Mouse (Mus musculus) mammary gland, adult 2 months (tissue): ENCODE results near the gene Ruvbl2. TPM values are rescaled to one million over a fixed set of nuclear protein-coding genes. Genes with fewer than 3 reads are reported as not detected.

Experiments
- polyA plus RNA-seq: library from polyadenylated mRNA; depleted of rRNA; stranded (reverse); fragments of >200 nt; gene quantifications from 2 replicates; pipeline ENCODE4 v1.2.3, GENCODE M21; 2012; ENCODE audit warnings: low replicate concordance; rRNA removed

The Ruvbl2 gene
- 51.4 and 66.8 TPM in 2 replicates for polyA plus RNA-seq

DNA sequence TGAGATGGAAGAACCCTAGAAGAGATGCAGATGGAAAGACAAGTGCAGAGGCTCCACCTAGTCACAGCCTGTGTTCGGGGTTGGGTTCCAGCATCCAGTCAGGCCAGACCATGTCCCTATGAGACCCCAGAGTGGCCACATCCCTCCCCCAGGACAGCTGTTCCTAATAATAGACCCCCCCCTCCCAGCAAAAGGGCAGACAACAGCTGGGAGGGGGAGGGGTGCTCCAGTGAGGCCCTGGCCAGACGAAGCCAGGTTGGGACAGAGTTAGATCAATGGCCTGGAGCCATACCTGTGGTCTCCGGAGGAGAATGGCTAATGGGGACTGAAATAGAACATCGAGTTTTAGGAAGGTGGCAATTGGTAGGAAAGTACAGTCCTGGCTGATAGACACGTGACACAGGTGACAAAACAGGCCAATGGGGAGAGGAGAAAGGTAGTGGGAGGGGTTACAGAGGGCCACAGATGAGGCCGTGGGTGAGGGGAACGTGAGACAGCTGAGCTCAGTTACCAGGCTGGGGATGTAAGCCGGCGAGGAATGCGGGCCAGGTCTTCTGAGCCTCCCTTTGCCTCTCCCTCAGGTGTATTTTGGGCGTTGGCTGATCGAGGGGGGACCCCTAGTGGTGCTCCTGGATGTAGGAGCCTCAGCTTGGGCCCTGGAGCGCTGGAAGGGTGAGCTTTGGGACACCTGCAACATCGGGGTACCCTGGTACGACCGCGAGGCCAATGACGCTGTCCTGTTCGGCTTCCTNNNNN lies at the start of gene Ruvbl2:
Ruvbl2 (minus strand) TSS at position 576 of the 756 bp plus-strand sequence.

DNA sequence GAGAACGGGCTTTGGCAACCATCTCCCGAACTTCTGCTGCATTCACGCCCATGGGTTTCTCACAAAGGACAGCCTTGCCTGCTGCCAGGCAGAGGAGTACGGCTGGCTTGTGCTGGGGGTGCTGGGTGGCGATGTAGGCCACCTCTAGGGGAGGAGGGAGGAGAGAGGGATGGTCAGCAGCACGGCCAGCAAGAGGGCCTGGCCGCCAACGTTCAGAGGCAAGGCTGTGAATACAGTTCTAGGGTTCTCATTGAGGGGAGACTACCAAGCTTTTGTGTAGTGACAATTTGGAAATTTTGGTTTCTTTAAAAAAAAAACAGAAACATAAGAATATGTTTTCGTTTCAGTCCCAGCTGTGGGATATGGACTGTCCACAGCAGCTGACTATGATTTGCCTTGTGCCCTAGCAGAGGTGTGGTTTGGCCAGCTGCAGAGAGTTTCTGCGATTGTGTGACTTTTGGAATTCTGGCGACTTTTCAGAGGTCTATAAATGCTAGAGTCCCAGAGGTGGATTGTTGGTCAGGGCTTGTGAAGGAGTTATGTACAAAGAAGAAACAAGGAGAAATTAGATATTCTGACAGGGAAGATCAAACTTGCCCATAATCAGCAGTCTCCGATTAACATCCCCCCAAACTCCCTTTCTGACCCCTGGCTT lies 49.0 kb upstream of the Ruvbl2 start, which contains the start of gene Gm45808:
Gm45808 (minus strand) TSS at position 51 of the 655 bp plus-strand sequence.

DNA sequence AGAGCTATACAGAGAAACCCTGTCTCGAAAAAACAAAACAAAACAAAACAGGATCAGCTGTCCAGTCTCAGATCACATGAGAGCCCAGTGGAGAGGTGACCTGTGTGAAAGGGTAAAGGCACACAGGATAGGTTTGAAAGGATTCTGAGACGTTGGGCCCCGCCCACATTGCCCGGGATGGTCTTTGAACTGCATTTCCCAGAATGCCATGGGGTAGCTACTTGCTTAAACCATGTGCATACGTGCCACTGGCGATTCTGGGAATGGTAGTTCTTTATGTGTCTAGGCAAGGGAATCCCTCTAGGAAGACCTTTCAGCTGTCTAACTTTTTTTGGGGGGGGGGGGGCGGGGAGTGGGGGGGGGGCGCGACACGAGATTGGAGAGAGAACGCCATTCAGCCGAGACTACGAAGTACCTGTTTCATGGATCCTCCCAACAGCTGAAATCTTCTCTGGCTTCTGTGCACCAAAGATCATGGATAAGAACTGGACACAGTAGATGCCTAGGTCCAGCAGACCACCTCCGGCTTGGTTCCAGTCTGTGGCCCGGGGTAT lies 43.6 kb upstream of the Ruvbl2 start, which contains the start of gene Tulp2:
Tulp2 (plus strand) TSS at position 504 of the 554 bp plus-strand sequence.

GRCm38 (mm10) chr7:45466283-45467089 lies 28.6 kb upstream of the Ruvbl2 start, which contains the start of gene Bax:
TSS of gene Bax (minus strand) at chr7:45466898.

DNA sequence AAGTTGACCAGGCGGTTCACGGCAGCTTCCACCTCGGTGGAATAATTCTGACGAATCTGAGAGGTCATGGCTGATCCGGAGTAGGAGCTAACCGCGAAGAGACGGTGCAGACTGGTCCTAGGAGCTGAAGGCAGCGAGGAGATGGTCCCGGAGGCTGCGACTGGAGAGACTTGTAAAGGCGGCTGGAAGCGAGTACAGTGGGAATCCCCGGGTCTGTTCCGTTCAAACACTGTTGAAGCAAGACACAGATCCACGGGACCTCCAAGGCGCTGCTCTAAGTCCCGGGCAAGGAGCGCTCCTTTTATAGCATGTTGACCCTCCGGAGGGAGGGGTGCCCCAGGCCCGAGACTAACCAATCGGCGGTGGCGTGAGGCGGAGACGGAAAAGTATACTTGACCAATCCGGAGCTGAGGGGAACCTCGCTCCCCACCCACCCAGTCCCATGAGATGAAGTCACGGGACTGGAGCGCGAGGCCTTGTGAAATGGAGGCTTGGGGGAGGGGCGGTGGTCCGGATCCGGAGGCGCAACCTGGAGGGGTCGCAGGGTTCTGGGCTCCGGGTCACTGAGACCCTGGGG lies 21.8 kb upstream of the Ruvbl2 start, which contains the start of gene Ftl1:
Ftl1 (minus strand) TSS at position 321 of the 577 bp plus-strand sequence.

DNA sequence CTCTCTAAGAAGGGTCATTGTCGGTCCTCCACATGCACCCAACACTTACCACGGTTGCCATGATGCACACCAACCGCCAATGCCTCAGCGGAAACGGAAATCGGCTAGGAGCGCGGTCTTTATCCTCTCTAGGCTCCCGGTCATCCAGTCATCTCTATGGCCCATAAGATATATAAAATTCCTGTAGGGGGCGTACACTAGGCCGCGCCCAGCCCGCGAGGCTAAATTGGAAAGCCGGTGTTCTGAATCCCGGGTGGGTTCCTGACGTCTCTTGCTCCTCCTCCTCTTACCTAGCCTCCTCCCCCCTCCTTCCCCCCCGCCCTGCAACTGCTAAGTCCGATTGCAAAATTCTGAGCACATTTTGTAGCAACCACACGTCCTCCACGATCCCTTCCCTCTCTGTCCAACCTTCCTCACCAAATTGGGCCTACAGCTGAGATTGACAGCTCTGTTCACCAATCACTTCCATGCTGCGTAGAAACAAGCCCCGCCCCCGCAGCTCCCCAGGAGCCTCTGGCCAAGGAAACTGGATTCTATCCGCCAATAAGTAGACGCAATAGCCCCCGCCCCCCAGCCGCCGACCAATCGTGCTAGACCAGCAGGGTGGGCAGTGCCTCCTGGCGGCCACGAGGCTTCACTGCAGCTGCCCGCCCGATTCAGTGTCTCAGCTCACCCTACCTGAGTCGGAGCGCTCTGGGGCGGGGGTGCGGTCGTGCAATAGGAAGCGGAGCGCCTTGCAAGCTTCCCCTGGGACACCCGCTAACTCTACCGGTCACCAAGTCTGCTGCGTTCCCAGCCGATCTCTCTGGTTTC lies 3.5 kb downstream of the Ruvbl2 start, which contains the start of gene Gys1:
Gys1 (plus strand) TSS at position 642 of the 813 bp plus-strand sequence.

GRCm38 (mm10) chr7:45420615-45420919 lies 17.3 kb downstream of the Ruvbl2 start, which contains the start of gene Lhb:
TSS of gene Lhb (plus strand) at chr7:45420820.

DNA sequence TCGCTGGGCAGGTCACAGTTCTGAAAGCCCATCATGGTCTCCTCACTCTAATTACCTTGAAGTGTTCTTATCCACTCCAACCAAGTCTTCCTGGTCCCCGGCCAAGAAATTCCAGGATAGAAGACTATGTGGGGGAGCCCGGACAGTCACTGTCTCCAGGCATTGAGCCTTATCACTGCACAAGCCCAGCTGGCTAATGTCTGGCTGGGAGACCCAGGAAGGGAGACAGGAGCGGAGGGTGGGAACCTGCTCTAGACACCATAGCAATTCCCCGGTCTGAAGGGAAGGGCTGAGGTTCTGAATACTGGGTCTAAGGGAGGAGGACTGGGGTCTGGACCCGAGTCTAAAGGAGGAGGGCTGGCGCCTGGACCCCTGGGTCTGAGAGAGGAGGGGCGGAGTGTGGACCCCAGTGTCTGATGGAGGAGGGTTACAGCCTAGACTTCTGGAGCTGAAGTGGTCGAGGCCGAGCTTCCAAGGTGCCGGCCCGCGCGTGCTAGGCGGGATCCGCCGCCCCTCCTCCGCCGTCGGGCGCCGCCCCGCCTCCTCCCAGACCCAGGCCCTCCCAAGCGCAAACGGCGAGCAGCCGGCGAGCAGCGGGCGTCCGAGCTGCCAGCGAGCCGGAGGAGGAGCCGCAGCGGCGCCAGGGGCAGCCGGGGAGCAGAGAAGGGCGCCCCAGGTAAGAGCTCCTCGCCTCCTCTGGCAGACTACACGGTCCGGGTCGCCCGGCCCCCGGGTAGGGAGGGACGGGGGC lies 24.6 kb downstream of the Ruvbl2 start, which contains the start of gene Ntf5:
Ntf5 (plus strand) TSS at position 583 of the 751 bp plus-strand sequence.

DNA sequence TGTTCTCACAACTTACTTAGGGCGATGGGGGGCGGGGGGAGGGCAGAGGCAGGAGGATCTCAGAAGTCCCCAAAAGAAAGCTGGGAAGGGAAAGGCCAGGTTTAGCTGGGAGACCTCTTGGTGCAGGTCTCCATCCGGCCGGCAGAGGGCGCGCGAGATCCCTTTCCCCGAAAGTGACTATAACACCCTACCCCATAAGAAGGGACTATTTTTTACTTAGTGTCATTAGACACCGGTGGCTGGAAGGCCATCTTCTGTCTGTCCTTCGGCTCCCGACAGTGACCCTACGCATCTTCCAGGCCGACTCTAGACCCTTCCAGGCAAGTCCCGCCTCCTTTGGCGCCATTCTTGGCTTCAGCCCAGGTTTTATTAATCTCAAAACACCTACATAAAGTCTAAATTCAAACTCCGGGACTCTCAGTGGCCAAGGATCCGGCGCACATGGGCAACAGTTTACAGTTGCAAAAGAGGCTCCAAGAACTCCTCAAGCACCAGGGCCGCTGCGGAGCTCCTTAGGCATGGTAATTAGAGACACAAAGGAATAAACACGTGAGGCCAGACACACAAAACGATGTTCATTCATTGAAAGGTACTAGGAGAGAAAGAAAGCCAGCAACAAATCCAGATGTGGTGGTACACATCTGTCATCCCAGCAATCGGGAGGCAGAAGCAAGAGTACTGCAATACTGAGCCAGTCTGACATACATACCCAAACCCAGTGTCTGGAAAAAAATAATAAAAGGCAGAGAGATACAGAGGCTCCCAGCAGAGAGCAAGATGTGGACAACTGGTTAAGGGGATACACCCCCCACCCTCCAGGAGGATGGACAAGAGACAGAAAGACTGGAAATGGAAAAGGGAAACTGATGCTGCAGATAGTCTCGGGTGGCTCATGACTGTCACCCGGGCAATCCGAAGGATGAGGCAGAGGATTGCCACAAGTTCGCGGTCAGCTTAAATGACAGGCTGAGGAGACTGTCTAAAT lies 32.5 kb downstream of the Ruvbl2 start, which contains the start of gene Kcna7:
Kcna7 (plus strand) TSS at position 563 of the 985 bp plus-strand sequence.

DNA sequence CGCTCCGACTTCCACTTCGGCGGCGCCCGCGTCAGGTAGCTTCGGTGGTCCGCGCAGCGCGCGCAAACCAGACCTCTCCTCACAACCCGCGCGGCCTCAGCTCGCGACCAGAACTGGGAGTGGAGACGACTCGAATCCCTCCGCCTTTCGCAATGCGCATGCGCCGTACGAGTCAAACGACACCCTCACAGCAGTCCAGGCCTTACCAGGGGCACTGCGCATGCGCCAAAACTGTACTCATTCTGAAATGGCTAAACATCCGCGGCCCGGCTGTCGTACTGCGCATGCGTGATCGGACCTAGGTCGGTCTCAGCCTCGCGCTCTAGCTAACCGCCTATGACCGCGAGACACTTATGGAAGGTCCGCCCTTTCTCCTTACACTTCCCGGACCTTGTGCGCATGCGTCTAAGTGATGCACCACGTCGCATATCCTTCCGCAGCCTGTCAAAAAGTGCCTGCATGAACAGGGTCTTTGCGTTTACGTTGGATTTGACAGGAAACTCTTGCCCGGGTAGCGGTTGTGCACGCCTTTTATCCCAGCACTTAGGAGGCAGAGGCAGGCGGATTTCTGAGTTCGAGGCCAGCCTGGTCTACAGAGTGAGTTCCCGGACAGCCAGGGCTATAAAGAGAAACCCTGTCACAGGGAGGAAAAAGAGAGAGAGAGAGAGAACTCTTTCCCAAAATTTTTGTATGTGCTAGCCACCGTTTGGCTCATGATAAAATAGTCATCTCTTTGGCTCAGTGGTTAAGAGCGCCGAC lies 42.1 kb downstream of the Ruvbl2 start, which contains the start of gene Snrnp70:
Snrnp70 (minus strand) TSS at position 165 of the 759 bp plus-strand sequence.

Other genes starting within 250 kb of the Ruvbl2 start
- 0.20 and 0.22 TPM in 2 replicates for gene Ccdc155, start 233.2 kb downstream of the Ruvbl2 start, polyA plus RNA-seq
- 23.3 and 27.6 TPM in 2 replicates for gene Dkkl1, start 225.9 kb downstream of the Ruvbl2 start, polyA plus RNA-seq
- 101 and 152 TPM in 2 replicates for gene Tead2, start 222.3 kb downstream of the Ruvbl2 start, polyA plus RNA-seq
- 279 and 619 TPM in 2 replicates for gene Cd37, start 199.0 kb downstream of the Ruvbl2 start, polyA plus RNA-seq
- 0.19 TPM in 1 of 2 replicates, not detected in the other for gene Slc6a16, start 197.0 kb downstream of the Ruvbl2 start, polyA plus RNA-seq
- gene Slc6a21, start 160.6 kb downstream of the Ruvbl2 start, polyA plus RNA-seq, result 0.32 and 0.49 TPM in 2 replicates
- gene Trpm4, start 104.3 kb downstream of the Ruvbl2 start, polyA plus RNA-seq, result 30.5 and 38.2 TPM in 2 replicates
- gene Hrc, start 102.8 kb downstream of the Ruvbl2 start, polyA plus RNA-seq, result 0.06 and 44.9 TPM in 2 replicates
- 1.2 and 1.6 TPM in 2 replicates for gene Ppfia3, start 71.1 kb downstream of the Ruvbl2 start, polyA plus RNA-seq
- 1.8 and 3.3 TPM in 2 replicates for gene Lin7b, start 67.5 kb downstream of the Ruvbl2 start, polyA plus RNA-seq
- gene Snrnp70, start 42.4 kb downstream of the Ruvbl2 start, polyA plus RNA-seq, result 247 and 258 TPM in 2 replicates
- 0.63 and 29.9 TPM in 2 replicates for gene Kcna7, start 32.4 kb downstream of the Ruvbl2 start, polyA plus RNA-seq
- gene Ntf5, start 24.4 kb downstream of the Ruvbl2 start, polyA plus RNA-seq, result 2.5 and 3.1 TPM in 2 replicates
- 1.4 and 1.5 TPM in 2 replicates for gene Lhb, start 17.3 kb downstream of the Ruvbl2 start, polyA plus RNA-seq
- gene Gys1, start 3.3 kb downstream of the Ruvbl2 start, polyA plus RNA-seq, result 137 and 248 TPM in 2 replicates
- 3,321 and 4,005 TPM in 2 replicates for gene Ftl1, start 21.8 kb upstream of the Ruvbl2 start, polyA plus RNA-seq
- gene Bax, start 28.8 kb upstream of the Ruvbl2 start, polyA plus RNA-seq, result 92.1 and 140 TPM in 2 replicates
- gene Tulp2, start 43.8 kb upstream of the Ruvbl2 start, polyA plus RNA-seq, result 0.16 TPM in 1 of 2 replicates, not detected in the other
- gene Gm45808, start 48.7 kb upstream of the Ruvbl2 start, polyA plus RNA-seq, result 10.3 TPM in 1 of 2 replicates, not detected in the other
- 15.8 and 23.4 TPM in 2 replicates for gene Dhdh, start 50.7 kb upstream of the Ruvbl2 start, polyA plus RNA-seq
- 431 and 432 TPM in 2 replicates for gene Nucb1, start 72.3 kb upstream of the Ruvbl2 start, polyA plus RNA-seq
- gene Ppp1r15a, start 88.2 kb upstream of the Ruvbl2 start, polyA plus RNA-seq, result 34.6 and 48.5 TPM in 2 replicates
- gene Plekha4, start 88.2 kb upstream of the Ruvbl2 start, polyA plus RNA-seq, result 29.9 and 34.7 TPM in 2 replicates
- gene Hsd17b14, start 116.8 kb upstream of the Ruvbl2 start, polyA plus RNA-seq, result 4.9 and 5.8 TPM in 2 replicates
- gene Bcat2, start 132.1 kb upstream of the Ruvbl2 start, polyA plus RNA-seq, result 142 and 145 TPM in 2 replicates
- gene Fgf21, start 177.4 kb upstream of the Ruvbl2 start, polyA plus RNA-seq, result 0.67 and 0.88 TPM in 2 replicates
- 0.12 and 0.72 TPM in 2 replicates for gene Fut1, start 179.2 kb upstream of the Ruvbl2 start, polyA plus RNA-seq
- 0.49 and 0.54 TPM in 2 replicates for gene Izumo1, start 183.7 kb upstream of the Ruvbl2 start, polyA plus RNA-seq
- gene Rasip1, start 189.4 kb upstream of the Ruvbl2 start, polyA plus RNA-seq, result 32.4 and 54.6 TPM in 2 replicates
- 5.6 and 22.3 TPM in 2 replicates for gene Mamstr, start 201.9 kb upstream of the Ruvbl2 start, polyA plus RNA-seq
- gene Fut2, start 228.3 kb upstream of the Ruvbl2 start, polyA plus RNA-seq, result 0.16 and 1.4 TPM in 2 replicates
- 0.72 and 2.4 TPM in 2 replicates for gene Ntn5, start 245.9 kb upstream of the Ruvbl2 start, polyA plus RNA-seq